Mouse (Mus musculus): ENCODE measurements at regions not wholly inside any gene's neighbourhood (a gene's known extent, or its start where the extent isn't known, plus 50 kb on each side); places are given as distances from the start of the nearest gene placed in this dataset.

DNA sequence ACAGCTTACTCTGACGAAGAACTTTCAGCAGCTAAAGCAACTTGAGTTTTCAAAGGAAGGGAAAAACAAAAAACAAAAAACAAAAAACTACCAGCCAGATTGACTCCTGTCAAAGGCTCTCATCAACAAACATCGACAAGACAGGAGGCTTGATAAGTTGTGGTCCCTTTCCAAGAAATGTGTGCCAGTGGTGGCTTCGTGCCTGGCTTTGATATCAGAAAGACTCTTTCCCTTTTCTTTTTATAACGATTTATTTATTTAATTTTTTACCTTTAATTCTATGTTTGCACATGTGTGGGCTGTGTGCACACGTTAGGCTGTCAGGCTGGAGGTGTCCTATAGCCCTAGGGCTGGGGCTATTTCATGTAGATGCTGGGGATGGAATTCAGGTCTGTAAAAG is 60.4 kb downstream of the Dact1 start:
- TF ChIP-seq CTCF (conservative IDR thresholded peaks at IDR 0.05; ENCODE audit: low read length), result no peak
- TF ChIP-seq NANOG (IDR thresholded peaks at IDR 0.05; ENCODE audit: borderline replicate concordance, low read length), result no peak
- no peak for TF ChIP-seq POU5F1 (IDR thresholded peaks at IDR 0.05; ENCODE audit: borderline replicate concordance, low read length)
- H3K4me1 ChIP-seq (replicated peaks; ENCODE audit: low read depth, low read length), result peaks cover 44% of the 10 kb centered on the region
- H3K4me3 ChIP-seq (replicated peaks; ENCODE audit: low read length), result no peak overlapping the region
- no peaks in the 10 kb centered on the region for H3K36me3 ChIP-seq (ENCODE audit: insufficient read depth, low read length)
- H3K27me3 ChIP-seq (ENCODE audit: insufficient read depth, low read length), result no peaks in the 10 kb centered on the region
- no peaks in the 10 kb centered on the region for H3K9me3 ChIP-seq (ENCODE audit: low read length)

DNA sequence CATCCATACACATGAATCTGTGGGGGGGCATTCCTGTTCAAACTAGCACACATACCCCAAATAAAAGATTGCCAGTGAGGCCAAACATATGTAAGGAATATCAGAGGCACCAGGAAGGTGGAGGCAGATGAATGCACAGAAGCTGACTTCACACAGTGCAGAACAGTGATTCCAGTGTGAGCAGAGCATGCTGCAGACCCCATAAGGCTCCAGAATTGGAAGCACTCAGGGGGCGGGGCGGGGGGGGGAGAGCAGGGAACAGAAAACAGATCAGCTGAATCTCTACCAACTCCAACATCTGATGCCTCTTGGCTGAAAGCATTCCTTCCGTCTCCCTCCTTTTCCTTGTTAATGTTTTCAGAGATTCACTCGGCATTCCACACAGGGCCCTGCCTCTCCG is 62.3 kb downstream of the Dact1 start:
- H3K27me3 ChIP-seq (ENCODE audit: insufficient read depth, low read length), result no peaks in the 10 kb centered on the region
- no peak for TF ChIP-seq NANOG (IDR thresholded peaks at IDR 0.05; ENCODE audit: borderline replicate concordance, low read length)
- TF ChIP-seq POU5F1 (IDR thresholded peaks at IDR 0.05; ENCODE audit: borderline replicate concordance, low read length), result no peak
- TF ChIP-seq CTCF (conservative IDR thresholded peaks at IDR 0.05; ENCODE audit: low read length), result no peak
- peaks cover 48% of the 10 kb centered on the region for H3K4me1 ChIP-seq (replicated peaks; ENCODE audit: low read depth, low read length)
- no peaks in the 10 kb centered on the region for H3K9me3 ChIP-seq (ENCODE audit: low read length)
- H3K4me3 ChIP-seq (replicated peaks; ENCODE audit: low read length), result no peak overlapping the region
- H3K36me3 ChIP-seq (ENCODE audit: insufficient read depth, low read length), result no peaks in the 10 kb centered on the region

GRCm38 (mm10) chr12:71373633-71374032 is 63.9 kb downstream of the Dact1 start:
- H3K36me3 ChIP-seq (ENCODE audit: insufficient read depth, low read length), result no peaks in the 10 kb centered on the region
- TF ChIP-seq POU5F1 (IDR thresholded peaks at IDR 0.05; ENCODE audit: borderline replicate concordance, low read length), result no peak
- no peak for TF ChIP-seq CTCF (conservative IDR thresholded peaks at IDR 0.05; ENCODE audit: low read length)
- H3K9me3 ChIP-seq (ENCODE audit: low read length), result no peaks in the 10 kb centered on the region
- H3K4me3 ChIP-seq (replicated peaks; ENCODE audit: low read length), result no peak overlapping the region
- H3K4me1 ChIP-seq (replicated peaks; ENCODE audit: low read depth, low read length), result peaks cover 48% of the 10 kb centered on the region
- H3K27me3 ChIP-seq (ENCODE audit: insufficient read depth, low read length), result no peaks in the 10 kb centered on the region

DNA sequence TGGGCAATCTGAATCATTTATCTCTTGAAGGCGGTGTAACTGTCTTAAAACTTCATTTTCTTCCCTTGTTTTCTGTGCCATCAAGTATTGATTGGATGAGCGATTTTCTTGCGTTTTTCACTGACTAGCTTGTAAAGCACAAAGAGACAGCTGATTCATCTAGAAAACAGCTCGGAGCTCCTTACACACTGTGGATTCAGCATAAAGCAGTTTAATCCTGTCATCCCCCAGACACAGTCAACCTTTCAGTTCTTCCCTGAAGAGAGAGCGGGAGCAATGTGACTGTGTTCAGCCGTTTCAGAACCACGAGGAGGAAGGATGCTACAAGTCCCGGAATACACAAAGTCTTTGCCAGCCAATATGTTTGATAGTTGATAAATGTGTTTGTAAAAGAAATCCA is 66.8 kb downstream of the Dact1 start:
- H3K4me3 ChIP-seq (replicated peaks; ENCODE audit: low read length), result no peak overlapping the region
- H3K9me3 ChIP-seq (ENCODE audit: low read length), result no peaks in the 10 kb centered on the region
- TF ChIP-seq NANOG (IDR thresholded peaks at IDR 0.05; ENCODE audit: borderline replicate concordance, low read length) (no peak), POU5F1 (IDR thresholded peaks at IDR 0.05; ENCODE audit: borderline replicate concordance, low read length) (no peak), CTCF (conservative IDR thresholded peaks at IDR 0.05; ENCODE audit: low read length) (no peak)
- no peaks in the 10 kb centered on the region for H3K27me3 ChIP-seq (ENCODE audit: insufficient read depth, low read length)
- H3K4me1 ChIP-seq (replicated peaks; ENCODE audit: low read depth, low read length), result peaks cover 27% of the 10 kb centered on the region
- no peaks in the 10 kb centered on the region for H3K36me3 ChIP-seq (ENCODE audit: insufficient read depth, low read length)

DNA sequence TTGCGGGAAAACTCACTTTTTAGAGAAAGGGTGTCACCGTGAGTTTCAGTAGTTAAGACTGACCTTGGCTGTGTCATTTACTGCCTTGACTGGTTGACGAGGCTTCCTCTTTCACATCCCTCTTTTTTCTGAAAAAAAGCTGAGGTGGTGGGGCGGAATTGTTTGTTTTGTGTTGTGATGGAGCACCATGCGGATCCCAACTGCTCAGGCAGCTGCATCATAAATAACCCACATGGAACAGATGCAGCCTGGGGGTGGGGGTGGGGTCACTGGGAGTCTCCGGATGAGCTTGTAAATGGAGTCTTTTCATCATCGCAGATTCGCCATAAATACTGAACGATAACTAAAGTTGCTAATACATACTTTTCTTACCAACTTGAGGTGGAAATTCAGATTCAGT is 67.3 kb downstream of the Dact1 start:
- H3K9me3 ChIP-seq (ENCODE audit: low read length), result no peaks in the 10 kb centered on the region
- TF ChIP-seq NANOG (IDR thresholded peaks at IDR 0.05; ENCODE audit: borderline replicate concordance, low read length) (no peak), CTCF (conservative IDR thresholded peaks at IDR 0.05; ENCODE audit: low read length) (no peak), POU5F1 (IDR thresholded peaks at IDR 0.05; ENCODE audit: borderline replicate concordance, low read length) (no peak)
- no peaks in the 10 kb centered on the region for H3K27me3 ChIP-seq (ENCODE audit: insufficient read depth, low read length)
- H3K4me1 ChIP-seq (replicated peaks; ENCODE audit: low read depth, low read length), result peaks cover 22% of the 10 kb centered on the region
- H3K36me3 ChIP-seq (ENCODE audit: insufficient read depth, low read length), result no peaks in the 10 kb centered on the region
- no peak overlapping the region for H3K4me3 ChIP-seq (replicated peaks; ENCODE audit: low read length)

DNA sequence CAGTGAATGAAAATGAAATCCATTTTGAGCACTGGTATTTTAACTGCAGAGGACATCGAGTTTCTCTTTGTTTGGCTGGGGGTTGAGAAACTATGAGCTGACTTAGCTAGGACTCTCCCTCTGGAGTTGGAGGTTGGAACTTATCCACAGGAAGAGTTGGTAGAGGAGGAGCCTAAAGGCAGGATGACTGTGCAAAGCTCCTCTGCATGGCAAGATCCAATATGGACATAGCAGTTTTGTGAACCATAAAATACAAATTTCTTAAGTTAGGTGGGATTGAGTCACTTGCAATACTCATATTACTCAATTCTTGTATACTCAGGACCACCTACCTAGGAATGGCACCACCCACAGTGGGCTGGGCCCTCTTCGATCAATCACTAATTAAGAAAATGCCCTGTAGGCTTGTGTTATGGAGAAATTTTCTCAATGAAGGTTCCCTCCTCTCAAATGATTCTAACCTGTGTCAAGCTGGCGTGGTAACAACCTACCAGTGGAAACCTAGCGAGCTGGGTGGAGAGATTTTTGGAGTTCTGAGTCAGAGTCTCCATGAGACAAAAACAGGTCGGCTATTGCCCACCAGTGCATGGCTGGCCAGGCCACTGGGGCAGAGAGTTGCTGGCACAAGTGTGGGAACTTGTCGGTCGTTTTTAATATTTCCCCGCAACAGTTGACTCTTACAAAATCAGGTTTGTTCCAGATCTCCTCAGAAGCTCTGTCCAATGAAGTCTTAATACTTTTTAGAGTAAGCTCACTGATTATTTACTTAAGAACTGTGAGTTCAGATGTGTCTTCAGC is 70.1 kb downstream of the Dact1 start:
- H3K4me3 ChIP-seq (replicated peaks; ENCODE audit: low read length), result no peak overlapping the region

GRCm38 (mm10) chr12:71380424-71380761 is 70.7 kb downstream of the Dact1 start:
- Histone ChIP-seq H3K27me3 (ENCODE audit: insufficient read depth, low read length) (no peaks in the 10 kb centered on the region), H3K4me3 (replicated peaks; ENCODE audit: low read length) (no peak overlapping the region), H3K9me3 (ENCODE audit: low read length) (no peaks in the 10 kb centered on the region), H3K4me1 (replicated peaks; ENCODE audit: low read depth, low read length) (peaks cover 18% of the 10 kb centered on the region), H3K36me3 (ENCODE audit: insufficient read depth, low read length) (no peaks in the 10 kb centered on the region)
- TF ChIP-seq CTCF (conservative IDR thresholded peaks at IDR 0.05; ENCODE audit: low read length) (no peak), POU5F1 (IDR thresholded peaks at IDR 0.05; ENCODE audit: borderline replicate concordance, low read length) (no peak), NANOG (IDR thresholded peaks at IDR 0.05; ENCODE audit: borderline replicate concordance, low read length) (no peak)

More for the DNA sequence above, 70.1 kb downstream of the Dact1 start:
- Histone ChIP-seq H3K9me3 (ENCODE audit: low read length) (no peaks in the 10 kb centered on the region), H3K4me1 (replicated peaks; ENCODE audit: low read depth, low read length) (peaks cover 18% of the 10 kb centered on the region), H3K36me3 (ENCODE audit: insufficient read depth, low read length) (no peaks in the 10 kb centered on the region), H3K27me3 (ENCODE audit: insufficient read depth, low read length) (no peaks in the 10 kb centered on the region)
- no peak for TF ChIP-seq NANOG (IDR thresholded peaks at IDR 0.05; ENCODE audit: borderline replicate concordance, low read length)
- TF ChIP-seq CTCF (conservative IDR thresholded peaks at IDR 0.05; ENCODE audit: low read length), result no peak
- no peak for TF ChIP-seq POU5F1 (IDR thresholded peaks at IDR 0.05; ENCODE audit: borderline replicate concordance, low read length)

DNA sequence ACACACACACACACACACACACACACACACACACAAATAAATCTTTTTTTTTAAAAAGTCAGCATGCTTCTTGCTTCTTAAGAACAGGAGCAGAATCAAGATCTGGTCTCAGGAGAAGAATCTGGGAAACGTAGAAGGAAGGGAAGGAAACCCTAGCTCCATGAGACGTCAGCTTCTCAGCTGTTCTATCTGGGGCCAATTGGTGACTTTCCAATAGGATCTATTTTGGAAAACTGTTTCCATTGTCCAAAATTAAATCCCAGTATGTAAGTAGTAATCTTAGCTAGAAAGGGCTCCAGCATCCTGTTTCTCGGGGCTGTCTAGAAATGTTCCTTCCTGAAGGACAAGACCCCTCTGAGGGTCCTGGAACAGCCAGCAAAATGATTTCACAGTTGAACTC is 76.6 kb downstream of the Dact1 start:
- H3K36me3 ChIP-seq (ENCODE audit: insufficient read depth, low read length), result no peaks in the 10 kb centered on the region
- no peaks in the 10 kb centered on the region for H3K9me3 ChIP-seq (ENCODE audit: low read length)
- no peaks in the 10 kb centered on the region for H3K4me1 ChIP-seq (replicated peaks; ENCODE audit: low read depth, low read length)
- TF ChIP-seq NANOG (IDR thresholded peaks at IDR 0.05; ENCODE audit: borderline replicate concordance, low read length), result no peak
- H3K27me3 ChIP-seq (ENCODE audit: insufficient read depth, low read length), result no peaks in the 10 kb centered on the region
- H3K4me3 ChIP-seq (replicated peaks; ENCODE audit: low read length), result no peak overlapping the region

- TF ChIP-seq POU5F1 (IDR thresholded peaks at IDR 0.05; ENCODE audit: borderline replicate concordance, low read length), result no peak
- no peak for TF ChIP-seq NANOG (IDR thresholded peaks at IDR 0.05; ENCODE audit: borderline replicate concordance, low read length)
- TF ChIP-seq CTCF (conservative IDR thresholded peaks at IDR 0.05; ENCODE audit: low read length), result no peak
- H3K36me3 ChIP-seq (ENCODE audit: insufficient read depth, low read length), result no peaks in the 10 kb centered on the region
These were observed 81.8 kb downstream of the Dact1 start for GRCm38 (mm10) chr12:71391481-71391880.

More at GRCm38 (mm10) chr12:71391481-71391880, 81.8 kb downstream of the Dact1 start:
- Histone ChIP-seq H3K4me3 (replicated peaks; ENCODE audit: low read length) (no peak overlapping the region), H3K9me3 (ENCODE audit: low read length) (no peaks in the 10 kb centered on the region), H3K4me1 (replicated peaks; ENCODE audit: low read depth, low read length) (no peaks in the 10 kb centered on the region), H3K27me3 (ENCODE audit: insufficient read depth, low read length) (peaks cover 5% of the 10 kb centered on the region; the same call in 1 of the 2 replicates)
